Mouse (Mus musculus) cortical plate, adult 2 months (tissue): ENCODE results near the gene Tulp1.

Source experiments
- CTCF ChIP-seq: fragments of 200-500 bp; IDR thresholded peaks from 2 replicates; pipeline ENCODE4 v1.5.1; 2011; ENCODE audit warnings: mild to moderate bottlenecking, control low read depth, low read length; ENCODE audit not compliant: insufficient read depth; ENCODE audit errors: extremely low read depth
- POLR2A ChIP-seq: fragments of 200-500 bp; IDR thresholded peaks from 2 replicates; pipeline ENCODE4 v1.6.1; 2011; ENCODE audit warnings: mild to moderate bottlenecking, low read length, control low read depth; ENCODE audit not compliant: insufficient read depth; ENCODE audit errors: extremely low read depth

- TF ChIP-seq CTCF (no peak), POLR2A (no peak)
Observed at GRCm38 (mm10) chr17:28323786-28324185, 41.2 kb downstream of the Tulp1 start.
